Mouse (Mus musculus): ENCODE results near the gene Igsf9. TPM values are rescaled to one million over a fixed set of nuclear protein-coding genes. Genes with fewer than 3 reads are reported as not detected.

The Igsf9 gene
- total and polyA plus RNA-seq, 2 experiments from 2014 or later = 13.5 to 33.0 TPM

DNA sequence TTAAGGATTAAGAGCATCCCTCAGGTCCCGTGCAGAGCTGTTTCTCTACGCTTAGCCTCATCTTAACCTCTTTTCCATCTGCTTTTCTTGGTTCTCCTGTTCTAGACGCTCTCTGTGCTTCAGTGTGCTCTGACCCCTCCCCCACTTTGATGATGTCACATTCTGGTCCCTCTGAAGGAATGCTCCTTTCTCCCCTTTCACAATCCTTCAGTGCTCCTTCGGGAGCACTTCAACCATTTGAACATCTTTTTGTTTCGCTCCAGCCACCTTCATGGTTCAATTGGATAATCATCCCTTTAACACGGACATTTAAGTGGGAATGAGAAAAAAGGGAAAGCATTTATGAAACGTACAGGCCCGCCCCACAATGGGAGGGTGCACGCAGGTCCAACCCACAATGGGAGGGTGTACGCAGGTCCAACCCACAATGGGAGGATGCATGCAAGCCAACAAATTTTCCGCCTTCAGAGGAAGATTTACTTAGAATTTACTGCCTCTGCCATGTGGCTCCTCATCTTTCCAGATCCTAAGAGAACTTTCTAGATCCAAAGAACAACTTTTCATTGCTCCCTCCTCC, 13.2 kb upstream of the Igsf9 start:
- WGBS = 76% methylated on average over 11 of the region's 11 CpGs
- DNase-seq (ENCODE audit: low spot score) (no peak), ATAC-seq (no peak)
- TF ChIP-seq CTCF (IDR thresholded peaks at IDR 0.05; ENCODE audit: low read depth) = no peak
- Histone ChIP-seq H3K4me2 (ENCODE audit: low read depth, low read length) (no peak overlapping the region), H3K9ac (replicated peaks; ENCODE audit: low read length) (no peak overlapping the region), H3K4me3 (ENCODE audit: low read length) (no peak overlapping the region), H3K36me3 (ENCODE audit: insufficient read depth, low read length) (no peaks in the 10 kb centered on the region), H3K27ac (no peak overlapping the region), H3K4me1 (ENCODE audit: insufficient read depth, low read length) (no peaks in the 10 kb centered on the region), H3K27me3 (ENCODE audit: insufficient read depth, low read length) (no peaks in the 10 kb centered on the region), H3K9me3 (ENCODE audit: low read length) (no peaks in the 10 kb centered on the region)

- ATAC-seq = no peak
- H3K9ac ChIP-seq (replicated peaks; ENCODE audit: low read length) = no peak overlapping the region
- no peak overlapping the region for H3K4me2 ChIP-seq (ENCODE audit: low read depth, low read length)
- no peak for DNase-seq (ENCODE audit: low spot score)
- H3K36me3 ChIP-seq (ENCODE audit: insufficient read depth, low read length) = no peaks in the 10 kb centered on the region
- no peak for TF ChIP-seq CTCF (IDR thresholded peaks at IDR 0.05; ENCODE audit: low read depth)
- no peak overlapping the region for H3K27ac ChIP-seq
- H3K4me3 ChIP-seq (ENCODE audit: low read length) = no peak overlapping the region
- H3K9me3 ChIP-seq (ENCODE audit: low read length) = no peaks in the 10 kb centered on the region
- 80% methylated on average over 5 of the region's 5 CpGs for WGBS
- H3K4me1 ChIP-seq (ENCODE audit: insufficient read depth, low read length) = no peaks in the 10 kb centered on the region
- no peaks in the 10 kb centered on the region for H3K27me3 ChIP-seq (ENCODE audit: insufficient read depth, low read length)
Observed at GRCm38 (mm10) chr1:172469373-172469772, 12.2 kb upstream of the Igsf9 start.

- no peak overlapping the region for H3K9ac ChIP-seq (replicated peaks; ENCODE audit: low read length)
- H3K4me1 ChIP-seq (ENCODE audit: insufficient read depth, low read length) = no peaks in the 10 kb centered on the region
- no peak for TF ChIP-seq CTCF (IDR thresholded peaks at IDR 0.05; ENCODE audit: low read depth)
- H3K4me2 ChIP-seq (ENCODE audit: low read depth, low read length) = no peak overlapping the region
- no peak overlapping the region for H3K4me3 ChIP-seq (ENCODE audit: low read length)
- no peak for ATAC-seq
- H3K27ac ChIP-seq = no peak overlapping the region
- DNase-seq (ENCODE audit: low spot score) = no peak
- WGBS = 46% methylated on average over 8 of the region's 8 CpGs
- no peaks in the 10 kb centered on the region for H3K36me3 ChIP-seq (ENCODE audit: insufficient read depth, low read length)
- H3K9me3 ChIP-seq (ENCODE audit: low read length) = no peaks in the 10 kb centered on the region
- H3K27me3 ChIP-seq (ENCODE audit: insufficient read depth, low read length) = no peaks in the 10 kb centered on the region
Observed at GRCm38 (mm10) chr1:172469810-172470448, 11.7 kb upstream of the Igsf9 start.

GRCm38 (mm10) chr1:172472909-172473308, 8.7 kb upstream of the Igsf9 start:
- TF ChIP-seq CTCF (IDR thresholded peaks at IDR 0.05; ENCODE audit: low read depth) = no peak
- no peak for DNase-seq (ENCODE audit: low spot score)
- H3K9me3 ChIP-seq (ENCODE audit: low read length) = no peaks in the 10 kb centered on the region

DNA sequence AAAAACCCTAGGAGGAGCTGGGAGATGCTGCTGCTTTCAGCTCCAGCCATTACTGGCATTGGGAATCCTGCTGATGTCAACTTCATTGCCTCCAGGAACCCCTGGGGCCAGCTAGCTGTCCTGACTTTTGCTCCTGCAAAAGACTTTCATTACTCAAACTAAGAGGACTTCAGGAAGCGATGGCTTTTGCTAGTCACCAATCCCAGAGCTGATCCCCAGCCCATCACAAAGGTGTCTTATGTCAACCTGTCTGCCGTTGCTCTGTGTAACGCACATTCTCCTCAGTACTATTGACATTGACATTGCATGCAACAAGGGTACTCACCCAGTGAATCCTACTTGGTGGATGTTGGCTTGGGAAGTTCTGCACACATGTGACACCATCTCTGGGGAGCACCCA, 7.4 kb upstream of the Igsf9 start:
- H3K9ac ChIP-seq (replicated peaks; ENCODE audit: low read length) = no peak overlapping the region
- ATAC-seq = no peak
- no peak overlapping the region for H3K4me3 ChIP-seq (ENCODE audit: low read length)
- no peak overlapping the region for H3K27ac ChIP-seq
- no peak for DNase-seq (ENCODE audit: low spot score)
- H3K27me3 ChIP-seq (ENCODE audit: insufficient read depth, low read length) = no peaks in the 10 kb centered on the region
- H3K9me3 ChIP-seq (ENCODE audit: low read length) = no peaks in the 10 kb centered on the region
- TF ChIP-seq CTCF (IDR thresholded peaks at IDR 0.05; ENCODE audit: low read depth) = no peak
- H3K4me1 ChIP-seq (ENCODE audit: insufficient read depth, low read length) = no peaks in the 10 kb centered on the region
- no peak overlapping the region for H3K4me2 ChIP-seq (ENCODE audit: low read depth, low read length)
- H3K36me3 ChIP-seq (ENCODE audit: insufficient read depth, low read length) = no peaks in the 10 kb centered on the region
- 87% methylated on average over 3 of the region's 3 CpGs for WGBS

More at GRCm38 (mm10) chr1:172472909-172473308, 8.7 kb upstream of the Igsf9 start:
- Histone ChIP-seq H3K27me3 (ENCODE audit: insufficient read depth, low read length) (no peaks in the 10 kb centered on the region), H3K9ac (replicated peaks; ENCODE audit: low read length) (no peak overlapping the region), H3K4me2 (ENCODE audit: low read depth, low read length) (no peak overlapping the region), H3K4me3 (ENCODE audit: low read length) (no peak overlapping the region), H3K27ac (no peak overlapping the region), H3K4me1 (ENCODE audit: insufficient read depth, low read length) (no peaks in the 10 kb centered on the region), H3K36me3 (ENCODE audit: insufficient read depth, low read length) (no peaks in the 10 kb centered on the region)
- no peak for ATAC-seq

GRCm38 (mm10) chr1:172475054-172475741, 6.4 kb upstream of the Igsf9 start, which contains the start of gene Slamf9:
Slamf9 (plus strand) TSS chr1:172475358.
- H3K4me2 ChIP-seq (ENCODE audit: low read depth, low read length) = no peak within 1 kb of the TSS
- DNase-seq (ENCODE audit: low spot score) (no peak), ATAC-seq (no peak)
- 75% methylated on average over 7 of the region's 7 CpGs for WGBS
- H3K4me1 ChIP-seq (ENCODE audit: insufficient read depth, low read length) = no peaks in the 10 kb centered on the region
- H3K9me3 ChIP-seq (ENCODE audit: low read length) = no peaks in the 10 kb centered on the region
- no peak within 1 kb of the TSS for H3K4me3 ChIP-seq (ENCODE audit: low read length)
- TF ChIP-seq CTCF (IDR thresholded peaks at IDR 0.05; ENCODE audit: low read depth) = no peak
- H3K27me3 ChIP-seq (ENCODE audit: insufficient read depth, low read length) = no peaks in the 10 kb centered on the region
- no peak within 1 kb of the TSS for H3K9ac ChIP-seq (replicated peaks; ENCODE audit: low read length)
- no peak within 1 kb of the TSS for H3K27ac ChIP-seq
- H3K36me3 ChIP-seq (ENCODE audit: insufficient read depth, low read length) = no peaks in the 10 kb centered on the region

DNA sequence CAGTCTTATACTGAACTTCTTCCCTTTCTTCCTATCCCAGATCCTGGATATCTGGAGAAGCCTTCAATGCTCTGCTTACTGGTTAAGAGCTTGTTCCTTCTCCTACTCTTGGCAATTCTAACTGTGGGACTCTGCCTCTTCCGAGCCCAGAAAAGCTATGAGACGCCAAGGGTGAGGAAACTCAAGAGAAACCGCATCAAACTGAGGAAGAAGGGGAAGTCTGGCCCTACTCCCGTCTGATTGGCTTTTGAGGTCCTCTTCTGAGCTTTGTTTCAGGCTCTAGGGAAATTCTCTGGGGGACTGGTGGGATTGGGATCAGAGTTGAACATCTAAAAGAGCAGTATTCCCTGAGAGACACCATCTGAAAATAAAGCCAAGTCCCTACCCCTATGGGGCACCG, 3.6 kb upstream of the Igsf9 start:
- TF ChIP-seq CTCF (IDR thresholded peaks at IDR 0.05; ENCODE audit: low read depth) = no peak
- Histone ChIP-seq H3K27ac (no peak overlapping the region), H3K36me3 (ENCODE audit: insufficient read depth, low read length) (no peaks in the 10 kb centered on the region), H3K27me3 (ENCODE audit: insufficient read depth, low read length) (no peaks in the 10 kb centered on the region), H3K9ac (replicated peaks; ENCODE audit: low read length) (no peak overlapping the region), H3K4me2 (ENCODE audit: low read depth, low read length) (no peak overlapping the region), H3K4me1 (ENCODE audit: insufficient read depth, low read length) (peaks cover 8% of the 10 kb centered on the region), H3K4me3 (ENCODE audit: low read length) (no peak overlapping the region), H3K9me3 (ENCODE audit: low read length) (no peaks in the 10 kb centered on the region)
- no peak for DNase-seq (ENCODE audit: low spot score)
- WGBS = 83% methylated on average over 5 of the region's 5 CpGs
- no peak for ATAC-seq

All from hindbrain, postnatal 0 days (tissue).